Mouse (Mus musculus): ENCODE results near the gene Sytl3.

- no peak for TF ChIP-seq POLR2A (IDR thresholded peaks at IDR 0.05; ENCODE audit: insufficient read depth, low read depth, low read length)
- TF ChIP-seq CTCF (IDR thresholded peaks at IDR 0.05): no peak
Observed at GRCm38 (mm10) chr17:6772490-6772773, 113.5 kb downstream of the Sytl3 start.
